Mouse (Mus musculus) testis, adult 2 months (tissue): ENCODE measurements at regions not wholly inside any gene's neighbourhood (a gene's known extent, or its start where the extent isn't known, plus 50 kb on each side); places are given as distances from the start of the nearest gene placed in this dataset.

ENCODE experiments used
- H3K27ac ChIP-seq: fragments of 200-500 bp; 2 replicates; pipeline ENCODE4 v1.5.1; 2012; ENCODE audit warnings: low read depth, low read length; ENCODE audit not compliant: control insufficient read depth, insufficient read depth
- H3K27me3 ChIP-seq: fragments of 200-500 bp; 2 replicates; pipeline ENCODE4 v1.6.1; 2012; ENCODE audit warnings: mild to moderate bottlenecking, low read length, moderate library complexity; ENCODE audit not compliant: control insufficient read depth, insufficient read depth
- H3K36me3 ChIP-seq: fragments of 200-500 bp; 2 replicates; pipeline ENCODE4 v1.6.1; 2012; ENCODE audit warnings: mild to moderate bottlenecking, low read length; ENCODE audit not compliant: control insufficient read depth, insufficient read depth
- H3K4me1 ChIP-seq: fragments of 200-500 bp; 2 replicates; pipeline ENCODE4 v1.6.1; 2012; ENCODE audit warnings: low read length; ENCODE audit not compliant: control insufficient read depth, insufficient read depth
- H3K4me3 ChIP-seq: fragments of 200-500 bp; 2 replicates; pipeline ENCODE4 v1.5.1; 2012; ENCODE audit warnings: low read depth, mild to moderate bottlenecking, low read length, moderate library complexity, mixed read lengths; ENCODE audit not compliant: control insufficient read depth
- CTCF ChIP-seq: fragments of 200-500 bp; IDR thresholded peaks from 2 replicates; pipeline ENCODE4 v1.5.1; 2012; ENCODE audit warnings: low read depth, mild to moderate bottlenecking, inconsistent platforms, low read length, moderate library complexity; ENCODE audit not compliant: control insufficient read depth, insufficient read depth, insufficient replicate concordance
- POLR2A ChIP-seq: fragments of 200-500 bp; IDR thresholded peaks from 2 replicates; pipeline ENCODE4 v1.6.1; 2012; ENCODE audit warnings: low read depth, mild to moderate bottlenecking, inconsistent platforms, low read length, moderate library complexity; ENCODE audit not compliant: control insufficient read depth

DNA sequence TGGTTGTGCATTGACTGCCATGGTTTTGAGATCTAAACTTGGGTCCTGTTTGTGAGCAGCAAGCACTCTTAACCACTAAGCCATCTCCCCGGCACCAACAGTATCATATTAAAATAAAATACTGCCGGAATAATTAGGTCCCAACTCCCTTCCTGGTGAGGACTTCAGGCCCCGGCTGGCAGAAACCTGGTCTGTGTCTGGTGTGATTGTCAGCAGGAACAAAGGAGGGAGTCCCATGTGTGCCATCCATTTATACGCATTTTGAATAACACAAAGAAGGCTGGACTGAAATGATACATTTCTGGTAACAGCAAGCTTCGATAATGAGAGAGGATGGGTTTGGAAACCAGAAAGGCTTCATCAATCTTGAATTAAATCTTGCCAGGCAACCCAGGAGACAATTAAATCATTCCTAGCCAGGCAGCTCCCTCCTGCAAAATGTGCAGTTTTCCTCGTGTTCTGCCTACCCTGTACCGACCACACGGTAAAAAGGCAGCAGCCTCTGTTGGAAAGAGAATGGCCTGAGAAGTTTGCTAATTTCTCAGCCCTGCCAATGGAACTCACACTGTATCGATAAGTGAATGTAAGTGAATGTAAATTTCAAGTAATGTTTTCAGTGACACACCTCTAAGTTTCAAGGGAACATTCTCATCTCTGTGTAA, 80.5 kb upstream of the Zwint start:
- Histone ChIP-seq H3K4me1 (no peaks in the 10 kb centered on the region), H3K27ac (no peak overlapping the region), H3K27me3 (no peaks in the 10 kb centered on the region), H3K4me3 (no peak overlapping the region), H3K36me3 (no peaks in the 10 kb centered on the region)
- TF ChIP-seq CTCF (no peak), POLR2A (no peak)

DNA sequence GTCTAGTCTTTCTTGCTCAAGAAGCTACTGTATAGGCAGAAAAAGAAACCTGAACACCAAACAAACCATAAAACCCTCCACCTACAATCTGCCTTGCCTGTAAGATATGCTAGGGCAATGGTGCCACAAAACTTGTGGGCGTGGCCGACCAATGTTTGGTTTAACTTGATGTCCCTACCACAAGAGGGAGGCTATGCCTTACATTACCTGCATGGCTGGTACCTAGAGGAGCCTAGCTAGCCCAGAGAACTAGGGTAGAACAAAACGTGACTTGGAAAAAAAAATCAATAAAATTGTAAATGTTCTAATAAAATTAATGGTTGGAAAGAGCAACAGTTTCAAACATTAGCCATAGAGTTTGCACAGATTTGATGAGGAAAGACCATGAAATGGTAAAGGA, 76.9 kb upstream of the Zwint start:
- no peak overlapping the region for H3K27ac ChIP-seq
- TF ChIP-seq CTCF = no peak
- no peak for TF ChIP-seq POLR2A
- H3K4me3 ChIP-seq = no peak overlapping the region
- H3K27me3 ChIP-seq = no peaks in the 10 kb centered on the region
- no peaks in the 10 kb centered on the region for H3K36me3 ChIP-seq
- no peaks in the 10 kb centered on the region for H3K4me1 ChIP-seq

DNA sequence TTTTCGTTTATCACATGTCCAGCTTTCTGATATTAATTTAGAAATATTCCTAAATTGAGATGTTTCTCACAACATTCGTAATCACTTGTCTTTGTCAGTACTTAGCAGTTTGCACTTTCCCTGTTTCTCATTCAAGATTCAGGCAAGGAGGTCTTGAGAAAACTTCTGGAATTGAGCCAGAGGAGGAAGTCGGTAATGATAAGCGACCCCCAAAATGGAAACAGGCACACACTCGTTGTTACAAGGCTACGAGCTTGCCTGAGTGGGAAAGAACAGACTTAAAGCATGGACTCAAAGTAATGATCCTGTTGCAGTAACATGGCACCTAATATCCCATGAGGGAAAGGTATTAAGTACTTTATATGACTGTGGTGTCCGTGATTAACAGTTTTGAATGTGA, 76.1 kb upstream of the Zwint start:
- Histone ChIP-seq H3K4me3 (no peak overlapping the region), H3K36me3 (no peaks in the 10 kb centered on the region), H3K27me3 (no peaks in the 10 kb centered on the region), H3K27ac (no peak overlapping the region), H3K4me1 (no peaks in the 10 kb centered on the region)
- TF ChIP-seq CTCF (no peak), POLR2A (no peak)

DNA sequence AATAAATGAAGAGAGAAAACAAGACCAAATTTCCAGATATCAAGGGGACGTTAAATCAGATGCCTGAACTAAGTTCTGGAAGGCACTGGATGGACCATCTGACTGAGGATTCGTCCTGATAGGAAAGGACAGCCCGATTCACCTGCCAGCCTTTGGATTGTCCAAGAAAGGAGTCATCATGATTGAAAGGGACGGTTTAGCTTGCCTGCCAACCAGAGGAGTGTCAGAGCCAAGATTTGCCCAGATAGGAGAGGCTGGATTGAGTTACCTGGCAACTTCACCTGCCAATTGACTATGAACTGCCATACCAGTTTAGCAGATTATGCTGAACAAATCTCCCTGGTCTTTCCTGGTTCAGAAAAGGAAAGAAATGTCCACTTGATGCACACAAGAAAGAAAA, 73.3 kb upstream of the Zwint start:
- Histone ChIP-seq H3K4me3 (no peak overlapping the region), H3K27ac (no peak overlapping the region), H3K36me3 (no peaks in the 10 kb centered on the region), H3K4me1 (no peaks in the 10 kb centered on the region), H3K27me3 (no peaks in the 10 kb centered on the region)
- TF ChIP-seq POLR2A (no peak), CTCF (no peak)

DNA sequence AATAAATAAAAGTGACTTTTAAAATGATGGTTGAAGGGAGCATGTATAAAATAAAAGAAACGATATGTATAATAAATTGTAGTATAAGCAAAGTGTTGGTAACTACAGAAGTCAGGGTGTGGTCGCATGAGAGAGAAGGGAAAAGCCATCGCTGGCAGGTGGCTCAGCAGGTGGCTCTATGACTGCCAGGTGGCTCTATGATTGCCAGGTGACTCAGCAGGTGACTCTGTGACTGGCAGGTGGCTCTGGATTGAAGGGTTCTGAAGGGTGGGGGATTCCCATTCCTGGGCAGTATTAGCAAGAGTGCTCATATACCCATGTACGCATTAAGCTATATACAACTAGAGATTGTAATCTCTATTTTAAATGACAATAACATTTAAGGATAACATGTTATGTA, 66.1 kb upstream of the Zwint start:
- Histone ChIP-seq H3K36me3 (no peaks in the 10 kb centered on the region), H3K4me3 (no peak overlapping the region), H3K27me3 (no peaks in the 10 kb centered on the region), H3K27ac (no peak overlapping the region), H3K4me1 (no peaks in the 10 kb centered on the region)
- TF ChIP-seq POLR2A = no peak
- no peak for TF ChIP-seq CTCF

DNA sequence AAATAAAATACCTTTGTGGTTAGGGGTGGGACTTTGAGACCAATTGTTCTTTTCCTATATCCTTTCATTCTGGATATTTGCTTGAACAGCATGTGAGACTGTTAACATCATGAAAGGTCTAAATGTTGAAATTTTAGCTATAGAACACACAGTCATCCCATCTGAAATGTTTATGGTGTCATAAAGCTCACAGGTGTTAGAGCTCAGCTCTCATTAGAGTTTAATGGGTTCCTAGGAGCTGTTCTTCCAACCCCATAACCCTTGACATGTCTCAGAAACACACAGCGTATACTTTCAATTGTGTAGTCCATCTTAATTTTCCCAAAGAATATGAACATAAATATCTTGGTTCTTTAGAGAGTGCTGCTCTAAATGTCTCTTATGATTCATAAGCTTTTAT, 61.6 kb upstream of the Zwint start:
- Histone ChIP-seq H3K27ac (no peak overlapping the region), H3K36me3 (no peaks in the 10 kb centered on the region), H3K4me1 (no peaks in the 10 kb centered on the region), H3K27me3 (no peaks in the 10 kb centered on the region), H3K4me3 (no peak overlapping the region)
- TF ChIP-seq CTCF = no peak
